Mouse (Mus musculus): ENCODE results near the gene Sim1.

Gene Sim1

GRCm38 (mm10) chr10:50901601-50902475 lies 7.3 kb downstream of the Sim1 start:
- in situ Hi-C loops (cut with MboI, MseI): loop anchor here (10.0 kb wide), 1 partner anchor 513 kb away; no protein-coding TSS in a partner anchor

- in situ Hi-C loops (cut with MboI, MseI): loop anchor here (10.0 kb wide), 1 partner anchor 512 kb away; no protein-coding TSS in a partner anchor
These were observed 8.5 kb downstream of the Sim1 start for GRCm38 (mm10) chr10:50902741-50903715.

- in situ Hi-C loops (cut with MboI, MseI): loop anchor here (10.0 kb wide), 1 partner anchor 511 kb away; no protein-coding TSS in a partner anchor
These were observed 9.6 kb downstream of the Sim1 start for GRCm38 (mm10) chr10:50903846-50904763.

GRCm38 (mm10) chr10:50904764-50905701 lies 10.5 kb downstream of the Sim1 start:
- in situ Hi-C loops (cut with MboI, MseI): loop anchor here (10.0 kb wide), 1 partner anchor 510 kb away; no protein-coding TSS in a partner anchor

- in situ Hi-C loops (cut with MboI, MseI): no loop called here
These were observed 15.8 kb downstream of the Sim1 start for GRCm38 (mm10) chr10:50910400-50910799.

GRCm38 (mm10) chr10:50910861-50911410 lies 16.4 kb downstream of the Sim1 start:
- in situ Hi-C loops (cut with MboI, MseI): no loop called here

- in situ Hi-C loops (cut with MboI, MseI): no loop called here
These were observed 21.1 kb downstream of the Sim1 start for GRCm38 (mm10) chr10:50915607-50916006.

GRCm38 (mm10) chr10:50929281-50929680 lies 34.7 kb downstream of the Sim1 start:
- in situ Hi-C loops (cut with MboI, MseI): no loop called here

GRCm38 (mm10) chr10:50935673-50936072 lies 41.1 kb downstream of the Sim1 start:
- in situ Hi-C loops (cut with MboI, MseI): loop anchor here (10.0 kb wide), 1 partner anchor 329 kb away; no protein-coding TSS in a partner anchor

- in situ Hi-C loops (cut with MboI, MseI): no loop called here
These were observed 79.1 kb downstream of the Sim1 start for GRCm38 (mm10) chr10:50973625-50974024.

- in situ Hi-C loops (cut with MboI, MseI): no loop called here
These were observed 87.3 kb downstream of the Sim1 start for GRCm38 (mm10) chr10:50981849-50982248.

- in situ Hi-C loops (cut with MboI, MseI): no loop called here
These were observed 89.1 kb downstream of the Sim1 start for GRCm38 (mm10) chr10:50983620-50984019.

- in situ Hi-C loops (cut with MboI, MseI): no loop called here
These were observed 113.2 kb downstream of the Sim1 start for GRCm38 (mm10) chr10:51007798-51008197.

- in situ Hi-C loops (cut with MboI, MseI): no loop called here
These were observed 117.0 kb downstream of the Sim1 start for GRCm38 (mm10) chr10:51011391-51012150.

- in situ Hi-C loops (cut with MboI, MseI): no loop called here
These were observed 120.3 kb downstream of the Sim1 start for GRCm38 (mm10) chr10:51014901-51015300.

GRCm38 (mm10) chr10:51015362-51015761 lies 120.8 kb downstream of the Sim1 start:
- in situ Hi-C loops (cut with MboI, MseI): no loop called here

- in situ Hi-C loops (cut with MboI, MseI): no loop called here
These were observed 129.0 kb downstream of the Sim1 start for GRCm38 (mm10) chr10:51023308-51024279.
